Mouse (Mus musculus) small intestine, adult 10 weeks (tissue): ENCODE measurements around the gene Nadsyn1. TPM values are rescaled to one million over a fixed set of nuclear protein-coding genes. Genes with fewer than 3 reads are reported as not detected.

Experiments used
- polyA plus RNA-seq: library from polyadenylated mRNA; stranded (reverse); fragments of 350-450 nt; fragmentation: Illumina TruSeq; extraction: RNeasy Lipid Tissue Mini Kit (QIAGEN cat#74804); gene quantifications from one replicate; pipeline ENCODE4 v1.2.3, GENCODE M21; 2014; ENCODE audit warnings: low replicate concordance

Nadsyn1 gene
- 48.4 TPM for polyA plus RNA-seq

GRCm38 (mm10) chr7:143822375-143823265 lies at the start of gene Nadsyn1, which contains the start of gene Dhcr7:
Gene Nadsyn1, minus strand, starts transcription at chr7:143822849.
Gene Dhcr7, plus strand, starts transcription at chr7:143823145.

DNA sequence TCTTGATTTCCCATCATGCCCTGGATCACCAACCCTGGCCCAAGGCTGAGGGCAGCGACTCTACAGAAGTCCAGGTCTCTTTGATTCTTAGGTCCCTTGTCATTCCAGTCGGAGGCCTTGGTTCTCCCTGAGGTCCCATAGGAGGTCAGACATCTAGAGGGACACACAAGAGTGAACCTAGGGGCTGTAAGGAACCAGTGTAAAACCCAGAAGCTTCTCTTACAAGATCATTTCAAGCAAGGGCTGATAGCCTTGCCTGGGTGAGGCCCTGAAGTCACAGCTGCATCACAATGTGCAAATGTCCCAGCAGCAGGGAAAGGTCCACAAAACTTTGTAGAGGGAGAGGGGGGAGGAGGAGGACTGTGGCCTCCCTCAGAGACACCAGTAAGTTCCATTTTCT lies 43.9 kb upstream of the Nadsyn1 start, which contains the start of gene Gm498:
Gene Gm498, plus strand, starts transcription at position 301 of the 400 bp plus-strand sequence.

GRCm38 (mm10) chr7:143783996-143784829 lies 38.4 kb downstream of the Nadsyn1 start, which contains the start of gene Mrgpre:
Gene Mrgpre, minus strand, starts transcription at chr7:143784500.

DNA sequence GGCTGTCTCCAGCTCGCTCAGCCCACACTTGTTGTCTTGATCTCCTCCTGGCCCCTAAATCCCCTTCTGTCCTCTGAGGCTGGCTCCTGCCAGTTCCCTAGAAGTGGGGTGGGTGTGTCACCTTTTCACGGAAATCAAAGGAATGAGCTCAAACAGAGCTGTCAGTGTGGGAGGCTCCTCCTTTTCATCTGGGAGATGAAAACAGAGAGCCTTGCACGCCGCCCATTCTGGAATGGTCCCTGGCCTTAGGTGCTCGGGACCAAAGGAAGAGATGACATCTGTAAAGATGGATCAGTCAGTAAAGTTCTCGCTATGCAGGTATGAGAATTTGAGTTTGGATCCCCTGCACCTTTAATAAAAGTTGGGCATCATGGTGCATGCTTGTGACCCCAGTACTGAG lies 55.8 kb downstream of the Nadsyn1 start, which contains the start of gene Mrgprg:
Gene Mrgprg, minus strand, starts transcription at position 101 of the 400 bp plus-strand sequence.

GRCm38 (mm10) chr7:143756125-143757026 lies 66.3 kb downstream of the Nadsyn1 start, which contains the start of gene Osbpl5:
Gene Osbpl5, minus strand, starts transcription at chr7:143756985.

Other genes with a start within 250 kb of the Nadsyn1 start
- gene Cars, start 222.8 kb downstream of the Nadsyn1 start, polyA plus RNA-seq = 13.4 TPM
- 1.2 TPM for gene Tnfrsf26, start 194.1 kb downstream of the Nadsyn1 start, polyA plus RNA-seq
- 0.78 TPM for gene Tnfrsf22, start 173.2 kb downstream of the Nadsyn1 start, polyA plus RNA-seq
- 7.4 TPM for gene Tnfrsf23, start 137.0 kb downstream of the Nadsyn1 start, polyA plus RNA-seq
- gene Osbpl5, start 65.9 kb downstream of the Nadsyn1 start, polyA plus RNA-seq = 0.45 TPM
- not detected for gene Mrgprg, start 55.9 kb downstream of the Nadsyn1 start, polyA plus RNA-seq
- gene Mrgpre, start 38.3 kb downstream of the Nadsyn1 start, polyA plus RNA-seq = 0.19 TPM
- 3.8 TPM for gene Dhcr7, start 296 bp upstream of the Nadsyn1 start, polyA plus RNA-seq
- not detected for gene Gm498, start 44.0 kb upstream of the Nadsyn1 start, polyA plus RNA-seq
- 0.93 TPM for gene Shank2, start 179.1 kb upstream of the Nadsyn1 start, polyA plus RNA-seq